Mouse (Mus musculus) B cell, adult (primary cell): ENCODE results near the gene Fam171a1. TPM values are rescaled to one million over a fixed set of nuclear protein-coding genes. Genes with fewer than 3 reads are reported as not detected.

Experiments
- total RNA-seq: library from RNA; stranded (reverse); gene quantifications from 4 replicates; pipeline ENCODE4 v1.2.4, GENCODE M21; 2023; ENCODE audit not compliant: inconsistent age

Fam171a1 gene
- not detected in 4 replicates for total RNA-seq

GRCm38 (mm10) chr2:3113866-3114265 is at the start of gene Fam171a1:
TSS of gene Fam171a1 (plus strand) at chr2:3114224.

Other genes with a start within 250 kb of the Fam171a1 start
- 28.5 to 30.6 TPM (median 29.8 TPM) in 4 replicates for gene Nmt2, start 170.0 kb downstream of the Fam171a1 start, total RNA-seq
- 3.2 to 5.2 TPM (median 4.3 TPM) in 4 replicates for gene Rpp38, start 218.4 kb downstream of the Fam171a1 start, total RNA-seq
- gene Acbd7, start 221.9 kb downstream of the Fam171a1 start, total RNA-seq = not detected in 4 replicates